Mouse (Mus musculus) spleen, postnatal 14 days (tissue): ENCODE measurements around the gene Ehd2.
"Not testable (repeated sequence)": the region's sequence is repeated elsewhere in the genome, so short reads cannot be mapped to it uniquely, and the experiment has no call there.

Experiments
- DNase-seq, 2 experiments: peaks; one replicate each; pipeline ENCODE4 v3.0.0; 2021 to 2022; ENCODE audit warnings: low spot score in 2 of 2

The Ehd2 gene

GRCm38 (mm10) chr7:15947653-15948260 is 19.6 kb downstream of the Ehd2 start:
- DNase-seq, result no peak

- DNase-seq, result peak; percentile 74 to 83
Observed at GRCm38 (mm10) chr7:15945721-15946536, 21.4 kb downstream of the Ehd2 start, which contains the start of gene Nop53. Nop53 (minus strand) TSS chr7:15946074.

DNA sequence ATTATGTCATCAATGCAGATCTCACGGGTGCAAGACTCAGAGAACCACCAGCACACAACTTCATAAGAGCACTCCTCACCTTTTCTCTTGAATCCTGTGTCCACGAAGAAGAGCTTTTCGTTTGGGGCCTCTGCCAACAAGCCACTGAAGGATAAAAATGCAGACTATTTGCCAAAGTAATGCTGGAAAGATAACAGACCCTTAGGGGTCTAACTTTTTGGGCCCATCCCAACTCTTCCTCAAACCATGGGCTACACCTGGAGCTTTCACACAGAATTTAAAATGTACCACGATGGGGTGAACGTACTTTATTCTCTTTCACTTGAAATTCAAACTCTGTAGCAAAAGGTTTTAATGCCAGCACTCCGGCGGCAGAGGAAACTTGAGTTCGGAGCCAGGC is 22.2 kb downstream of the Ehd2 start:
- DNase-seq, result no peak

- no peak for DNase-seq
Observed at GRCm38 (mm10) chr7:15944311-15944710, 23.1 kb downstream of the Ehd2 start.

GRCm38 (mm10) chr7:15938621-15939020 is 28.7 kb downstream of the Ehd2 start:
- DNase-seq, result no peak

GRCm38 (mm10) chr7:15937491-15937890 is 29.9 kb downstream of the Ehd2 start:
- no peak for DNase-seq

GRCm38 (mm10) chr7:15933437-15934359 is 33.7 kb downstream of the Ehd2 start:
- no peak for DNase-seq

DNA sequence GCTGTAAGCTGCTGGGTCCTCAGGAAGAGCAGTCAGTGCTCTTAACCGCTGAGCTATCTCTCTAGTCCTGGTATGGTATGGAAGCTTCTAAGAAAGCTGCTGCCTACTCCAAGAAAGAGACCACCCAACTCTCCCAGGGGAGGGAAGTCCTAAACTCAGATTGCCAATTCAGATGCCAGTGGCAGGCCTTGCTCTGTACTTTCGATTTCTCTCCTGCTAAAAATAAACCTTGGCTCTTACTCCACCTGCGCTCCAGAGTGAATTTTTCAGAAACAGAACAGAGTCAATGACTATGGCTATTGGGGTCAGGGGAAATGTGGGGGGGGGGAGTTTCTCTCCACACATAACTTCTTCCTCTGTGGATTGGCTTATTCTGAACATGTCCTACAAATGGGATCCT is 35.7 kb downstream of the Ehd2 start:
- DNase-seq, result no peak

DNA sequence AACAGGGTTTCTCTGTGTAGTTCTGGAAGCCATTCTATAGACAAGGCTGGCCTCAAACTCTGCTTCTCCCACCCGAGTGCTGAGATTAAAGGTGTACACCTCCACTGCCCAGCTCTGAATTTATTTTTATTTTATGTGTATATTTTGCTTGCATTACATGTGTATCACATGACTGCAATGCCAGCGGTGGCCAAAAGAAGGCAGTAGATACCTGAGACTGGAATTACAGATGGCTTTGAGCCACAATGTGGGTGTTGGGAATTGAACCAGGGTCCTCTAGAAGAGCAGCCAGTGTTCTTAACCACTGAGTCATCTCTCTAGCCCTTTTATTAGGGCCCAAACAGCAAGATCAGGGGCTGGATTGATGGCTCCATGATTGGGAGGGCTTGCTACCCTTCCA is 36.8 kb downstream of the Ehd2 start:
- DNase-seq, result no peak

DNA sequence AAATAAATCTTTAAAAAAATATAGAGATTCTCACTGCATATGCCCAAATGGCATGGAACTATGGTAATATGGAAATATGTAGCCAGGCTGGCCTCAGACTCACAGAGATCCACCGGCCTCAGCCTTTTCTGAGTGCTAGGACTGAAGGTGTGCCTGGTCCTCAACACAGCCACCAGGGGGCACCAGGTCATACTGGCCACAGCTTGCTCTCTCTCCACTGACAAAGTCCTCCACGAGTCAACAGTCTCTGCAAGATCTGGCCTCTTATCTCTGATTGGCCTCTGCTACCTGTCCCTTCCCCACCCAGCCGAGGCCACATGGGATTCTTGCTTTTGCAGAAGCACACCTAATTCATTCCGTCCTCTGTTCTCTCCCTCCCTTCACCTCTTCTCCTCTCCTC is 37.5 kb downstream of the Ehd2 start:
- peak; percentile 31 to 56 for DNase-seq

GRCm38 (mm10) chr7:15922220-15922773 is 45.1 kb downstream of the Ehd2 start, which contains the start of gene Selenow:
Selenow (minus strand) TSS chr7:15922402.
- peak; percentile 77 to 83 for DNase-seq

DNA sequence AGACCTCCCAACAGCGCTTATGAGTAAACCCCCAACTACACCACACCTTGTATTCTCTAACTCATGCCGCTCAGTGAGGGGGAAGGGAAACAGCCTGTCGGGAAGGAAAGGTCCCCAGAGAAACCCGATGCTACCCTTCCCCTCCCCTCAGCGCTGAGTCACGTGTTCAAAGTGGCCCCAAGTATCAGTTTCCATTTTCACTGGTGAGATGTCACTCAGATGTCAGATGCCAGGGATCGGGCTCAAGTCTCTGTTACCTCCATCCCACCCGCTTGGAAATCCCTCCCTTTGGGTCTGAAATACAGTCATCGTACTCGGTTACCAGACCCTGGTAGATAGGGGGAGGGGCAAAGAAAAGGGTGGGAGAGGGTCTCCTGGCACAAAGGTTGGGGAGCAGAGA is 45.6 kb downstream of the Ehd2 start:
- peak in 1 of 2 experiments; percentile 19 for DNase-seq

- no peak for DNase-seq
Observed at GRCm38 (mm10) chr7:15920645-15921190, 46.6 kb downstream of the Ehd2 start.

DNA sequence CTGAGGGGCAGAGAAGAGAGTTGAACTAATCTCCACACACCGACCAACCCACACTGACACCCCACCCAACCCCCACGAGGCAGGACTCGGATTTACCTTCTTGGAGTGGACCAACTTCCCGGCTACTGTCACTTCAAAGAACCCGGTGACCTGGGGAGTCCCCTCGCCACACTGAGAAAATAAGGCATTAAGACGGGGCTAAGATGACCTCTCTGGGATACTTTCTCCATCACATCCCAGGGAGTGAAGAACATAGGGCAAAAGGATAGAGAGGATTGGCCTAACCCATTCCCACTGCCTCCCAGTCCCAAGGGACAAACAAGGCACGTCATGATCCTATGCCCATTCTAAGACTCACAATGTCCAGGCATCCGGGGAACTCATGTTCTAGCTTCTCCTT is 47.4 kb downstream of the Ehd2 start:
- no peak for DNase-seq

- DNase-seq, result no peak
Observed at GRCm38 (mm10) chr7:15918371-15918770, 49.0 kb downstream of the Ehd2 start.

DNA sequence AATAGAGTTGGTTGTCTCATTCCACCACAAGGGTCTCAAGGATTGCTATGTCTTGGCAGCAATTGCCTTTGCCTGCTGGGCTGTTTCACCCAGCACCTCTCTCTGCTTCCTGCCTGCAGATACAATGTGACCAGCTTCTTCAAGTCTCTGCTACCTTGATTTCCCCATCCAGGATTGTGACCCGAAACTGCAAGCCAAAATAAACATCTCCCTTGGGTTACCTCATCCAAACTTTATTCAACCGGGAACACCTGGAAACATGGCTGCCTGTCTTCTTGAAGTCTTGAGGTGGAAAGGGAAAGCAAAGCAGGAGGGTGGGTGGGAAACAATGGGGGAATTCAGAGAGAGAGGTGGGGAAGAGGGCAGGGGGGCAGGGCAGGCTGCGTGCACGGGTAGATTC is 50.4 kb downstream of the Ehd2 start:
- DNase-seq, result no peak

DNA sequence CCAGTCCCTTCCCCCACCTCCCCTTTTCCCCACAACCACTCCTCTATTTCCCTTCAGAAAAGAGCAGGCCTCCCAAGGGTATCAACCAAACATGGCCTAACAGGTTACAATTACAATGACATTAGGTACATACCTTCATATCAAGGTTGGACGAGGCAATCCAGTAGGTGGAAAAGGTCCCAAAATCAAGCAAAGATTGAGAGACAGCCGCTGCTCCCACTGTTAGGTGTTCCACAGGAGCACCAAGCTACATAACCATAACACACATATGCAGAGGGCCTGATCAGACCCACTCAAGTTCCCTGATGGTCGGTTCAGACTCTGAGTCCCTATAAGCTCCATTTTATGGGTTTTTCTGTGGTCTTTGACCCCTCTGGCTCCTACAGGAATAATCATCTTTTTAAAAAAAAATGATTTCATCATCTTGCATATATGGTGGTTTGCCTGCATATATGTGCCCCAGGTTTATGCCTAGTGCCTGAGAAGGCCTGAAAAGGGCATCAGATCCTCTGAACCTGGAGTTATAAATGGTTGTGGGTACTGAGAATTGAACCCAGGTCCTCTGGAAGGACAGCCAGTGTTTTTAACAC is 51.1 kb downstream of the Ehd2 start:
- DNase-seq, result no peak

DNA sequence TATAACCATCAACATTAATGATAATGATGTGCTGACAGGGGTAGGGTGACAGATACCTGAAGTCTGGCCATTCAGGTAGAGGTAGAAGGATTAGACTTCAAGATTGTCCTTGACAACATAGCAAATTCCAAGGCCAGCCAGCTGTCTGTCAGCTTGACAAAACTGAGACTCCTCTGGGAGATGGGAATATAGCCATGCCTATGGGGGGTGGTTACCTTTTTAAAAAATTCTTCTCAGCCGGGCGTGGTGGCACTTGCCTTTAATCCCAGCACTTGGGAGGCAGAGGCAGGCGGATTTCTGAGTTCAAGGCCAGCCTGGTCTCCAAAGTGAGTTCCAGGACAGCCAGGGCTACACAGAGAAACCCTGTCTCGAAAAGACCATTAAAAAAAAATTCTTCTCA is 51.7 kb downstream of the Ehd2 start:
- DNase-seq, result not testable (repeated sequence)

DNA sequence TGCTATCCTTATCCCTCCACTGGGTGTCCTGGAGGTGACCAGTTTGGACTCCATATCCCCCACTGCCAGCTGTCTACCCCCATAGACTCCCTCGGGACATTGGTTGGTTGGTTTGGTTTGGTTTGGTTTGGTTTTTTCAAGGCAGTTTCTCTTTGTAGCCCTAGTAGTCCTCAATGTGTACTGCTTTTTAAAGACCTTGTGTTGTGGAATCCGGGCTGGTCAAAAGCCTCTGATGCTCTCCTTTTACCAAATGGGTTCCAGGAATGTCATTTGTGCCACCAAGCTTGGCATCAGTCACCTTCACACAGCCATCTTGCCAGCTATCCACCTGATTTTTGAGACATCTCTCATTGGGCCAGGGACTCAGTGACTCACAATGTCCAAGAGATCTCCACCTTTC is 52.6 kb downstream of the Ehd2 start:
- no peak for DNase-seq

DNA sequence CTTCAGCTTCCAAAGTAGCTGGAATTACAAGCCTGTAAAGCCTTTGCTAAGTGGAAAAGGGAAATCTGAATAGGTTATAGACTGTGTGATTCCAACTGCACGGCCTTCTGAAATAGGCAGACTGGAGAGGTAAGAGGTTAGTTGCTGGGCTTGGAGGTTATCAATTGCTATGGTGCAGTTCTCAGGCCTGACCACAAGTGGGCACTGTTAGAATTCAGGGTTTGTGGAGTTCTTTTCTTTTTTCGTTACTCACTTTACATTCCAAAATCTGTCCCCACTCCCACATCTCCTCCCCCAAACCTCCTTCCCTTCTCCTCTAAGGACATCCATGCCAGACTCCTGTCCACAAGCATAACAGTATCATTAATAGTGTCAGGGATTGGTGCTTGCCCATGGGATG is 53.1 kb downstream of the Ehd2 start:
- peak in 1 of 2 experiments; percentile 34 for DNase-seq

DNA sequence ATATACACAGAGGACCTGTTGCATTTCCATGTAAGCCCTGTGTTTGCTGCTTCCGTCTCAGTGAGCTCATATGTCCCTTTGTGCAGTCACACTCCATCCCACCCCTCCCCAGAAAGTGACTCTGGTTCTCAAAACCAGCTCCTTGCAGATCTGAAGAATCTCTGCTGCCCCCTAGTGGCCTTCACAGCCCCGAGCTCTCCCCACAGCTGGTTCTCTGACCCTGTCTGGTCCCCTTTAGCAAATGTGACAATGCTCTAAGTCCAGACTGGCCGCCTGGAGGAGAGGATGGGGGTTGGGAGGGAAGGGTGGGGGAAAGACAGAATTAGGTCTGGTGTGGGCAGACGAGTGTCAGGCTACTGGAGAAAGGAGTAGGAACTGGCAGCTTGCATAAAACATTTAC is 55.2 kb downstream of the Ehd2 start:
- peak; percentile 27 to 64 for DNase-seq
